Mouse (Mus musculus): ENCODE results near the gene Hist1h3g. TPM values are rescaled to one million over a fixed set of nuclear protein-coding genes. Genes with fewer than 3 reads are reported as not detected.

The Hist1h3g gene
- polyA plus RNA-seq, 1 experiment from 2014 or later, result 1.4 TPM

DNA sequence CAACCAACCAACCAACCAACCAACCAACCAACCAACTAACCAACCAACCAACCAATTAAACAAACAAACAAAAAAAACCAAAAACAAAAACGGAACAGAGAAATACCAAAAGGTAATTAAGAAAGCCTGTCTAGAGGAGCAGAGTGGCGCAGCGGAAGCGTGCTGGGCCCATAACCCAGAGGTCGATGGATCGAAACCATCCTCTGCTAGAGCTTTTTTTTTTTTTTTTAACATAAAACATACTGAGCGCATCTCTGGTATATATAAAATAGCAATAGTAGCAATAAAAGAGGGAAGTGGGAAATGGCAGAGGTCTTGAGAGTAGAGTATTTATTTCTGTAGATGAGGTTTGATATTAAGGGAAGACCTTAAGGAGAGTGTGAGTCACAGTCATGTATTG lies 35.3 kb upstream of the Hist1h3g start:
- no peak overlapping the region for H3K9ac ChIP-seq (replicated peaks; ENCODE audit: low read length)
- WGBS, result 5% methylated on average over 7 of the region's 7 CpGs
- H3K9me3 ChIP-seq (ENCODE audit: control insufficient read depth, low read length), result no peaks in the 10 kb centered on the region
- peaks cover 19% of the 10 kb centered on the region for H3K27me3 ChIP-seq (ENCODE audit: control insufficient read depth, insufficient read depth, low read length)
- DNase-seq (no peak), ATAC-seq (ENCODE audit: low FRiP score, low TSS enrichment) (no peak)
- no peaks in the 10 kb centered on the region for H3K4me1 ChIP-seq (ENCODE audit: control insufficient read depth, insufficient read depth, low read length)
- H3K36me3 ChIP-seq (ENCODE audit: control insufficient read depth, insufficient read depth, low read length), result no peaks in the 10 kb centered on the region
- no peak overlapping the region for H3K27ac ChIP-seq (replicated peaks; ENCODE audit: low read depth, low read length)
- H3K4me2 ChIP-seq (ENCODE audit: low read length), result no peak overlapping the region
- no peak overlapping the region for H3K4me3 ChIP-seq (replicated peaks; ENCODE audit: low read depth, low read length)

DNA sequence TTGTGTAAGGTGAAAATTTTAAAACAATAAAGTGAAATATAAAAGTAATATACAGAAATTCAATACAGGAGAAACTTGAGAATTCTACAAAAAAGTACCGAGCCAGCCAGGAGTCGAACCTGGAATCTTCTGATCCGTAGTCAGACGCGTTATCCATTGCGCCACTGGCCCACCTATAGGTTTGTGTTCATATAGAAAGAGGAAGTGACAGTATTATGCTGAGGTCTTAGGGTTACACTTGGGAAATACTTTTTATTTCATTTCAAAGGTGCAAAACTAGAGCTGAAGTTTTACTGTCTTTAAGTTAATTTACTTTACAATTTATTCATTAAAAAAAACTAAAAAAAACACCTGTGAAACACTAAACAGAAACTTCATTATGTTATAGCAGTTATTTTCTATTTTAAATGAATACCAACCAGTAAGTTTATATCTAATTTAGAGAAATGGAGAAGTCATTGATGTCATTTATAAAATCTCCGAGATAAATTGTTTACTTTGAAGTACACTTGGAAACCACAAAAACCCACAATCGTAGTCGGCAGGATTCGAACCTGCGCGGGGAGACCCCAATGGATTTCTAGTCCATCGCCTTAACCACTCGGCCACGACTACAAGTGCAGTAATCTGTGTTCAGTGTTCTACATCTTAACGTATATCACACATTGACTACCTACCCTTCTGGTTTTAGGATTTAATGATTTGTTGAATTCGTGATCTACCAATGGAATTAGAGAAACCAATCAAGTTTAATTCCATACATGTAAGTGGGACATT lies 34.6 kb upstream of the Hist1h3g start:
- H3K4me2 ChIP-seq (ENCODE audit: low read length), result no peak overlapping the region
- H3K4me1 ChIP-seq (ENCODE audit: control insufficient read depth, insufficient read depth, low read length), result 0 out of 2 replicates have a peak, but pooled peaks cover 2% of the 10 kb centered on the region
- H3K9me3 ChIP-seq (ENCODE audit: control insufficient read depth, low read length), result no peaks in the 10 kb centered on the region
- peak; percentile 78 for DNase-seq
- under 1% methylated on average over 17 of the region's 17 CpGs for WGBS
- ATAC-seq (ENCODE audit: low FRiP score, low TSS enrichment), result peak; percentile 55; the same call in 1 of the 2 replicates
- no peak overlapping the region for H3K4me3 ChIP-seq (replicated peaks; ENCODE audit: low read depth, low read length)
- H3K27ac ChIP-seq (replicated peaks; ENCODE audit: low read depth, low read length), result no peak overlapping the region
- H3K36me3 ChIP-seq (ENCODE audit: control insufficient read depth, insufficient read depth, low read length), result no peaks in the 10 kb centered on the region
- H3K9ac ChIP-seq (replicated peaks; ENCODE audit: low read length), result no peak overlapping the region
- H3K27me3 ChIP-seq (ENCODE audit: control insufficient read depth, insufficient read depth, low read length), result peaks cover 19% of the 10 kb centered on the region

DNA sequence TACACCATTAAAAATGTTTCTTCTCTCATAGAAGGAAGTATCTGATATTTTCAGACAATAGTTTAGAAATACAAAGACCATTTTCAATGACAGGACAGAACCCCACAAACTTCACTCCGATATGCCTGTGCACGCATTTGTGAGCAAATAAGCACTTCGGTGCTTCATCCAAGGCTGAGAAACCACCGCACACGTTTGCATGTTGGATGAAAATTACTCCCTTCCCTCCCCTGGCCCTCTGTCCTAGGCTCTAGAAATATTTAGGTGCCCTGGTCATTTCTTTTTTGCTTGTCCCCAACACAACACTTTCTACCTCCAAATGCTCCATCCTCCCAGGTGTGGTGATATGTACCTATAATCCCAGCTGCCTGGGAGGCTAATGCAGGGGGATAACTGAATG lies 33.7 kb upstream of the Hist1h3g start:
- ATAC-seq (ENCODE audit: low FRiP score, low TSS enrichment), result no peak
- Histone ChIP-seq H3K27me3 (ENCODE audit: control insufficient read depth, insufficient read depth, low read length) (peaks cover 19% of the 10 kb centered on the region), H3K36me3 (ENCODE audit: control insufficient read depth, insufficient read depth, low read length) (no peaks in the 10 kb centered on the region), H3K4me3 (replicated peaks; ENCODE audit: low read depth, low read length) (no peak overlapping the region), H3K4me2 (ENCODE audit: low read length) (no peak overlapping the region), H3K4me1 (ENCODE audit: control insufficient read depth, insufficient read depth, low read length) (0 out of 2 replicates have a peak, but pooled peaks cover 6% of the 10 kb centered on the region), H3K9me3 (ENCODE audit: control insufficient read depth, low read length) (no peaks in the 10 kb centered on the region), H3K27ac (replicated peaks; ENCODE audit: low read depth, low read length) (no peak overlapping the region), H3K9ac (replicated peaks; ENCODE audit: low read length) (no peak overlapping the region)
- no peak for DNase-seq
- 17% methylated on average over 5 of the region's 5 CpGs for WGBS

DNA sequence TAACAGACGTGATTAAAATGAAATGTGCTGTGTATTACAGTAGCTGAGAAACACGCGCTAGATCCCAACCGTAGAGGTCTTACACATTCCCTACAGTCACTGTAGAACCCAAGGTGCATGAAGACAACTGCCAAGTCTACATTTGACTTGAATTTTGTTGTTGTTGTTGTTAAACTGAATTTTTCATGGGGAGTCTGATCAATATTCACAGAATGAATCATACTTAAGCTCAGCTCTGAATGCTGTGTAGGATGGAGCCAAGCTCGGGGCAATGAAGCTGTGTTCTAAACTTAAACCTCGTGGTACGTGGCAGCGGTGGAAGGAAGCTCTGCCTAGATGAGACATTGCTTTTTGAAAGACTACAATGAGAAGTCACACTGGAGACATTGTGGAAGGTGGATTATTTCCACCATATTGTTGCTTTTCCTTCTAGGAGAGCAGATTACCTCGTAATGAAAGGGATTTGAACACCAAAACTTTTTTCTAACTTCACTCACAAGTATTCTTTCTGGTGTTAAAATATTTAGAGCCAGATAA lies 33.1 kb upstream of the Hist1h3g start:
- Histone ChIP-seq H3K4me3 (replicated peaks; ENCODE audit: low read depth, low read length) (no peak overlapping the region), H3K4me2 (ENCODE audit: low read length) (no peak overlapping the region), H3K9ac (replicated peaks; ENCODE audit: low read length) (no peak overlapping the region), H3K27ac (replicated peaks; ENCODE audit: low read depth, low read length) (no peak overlapping the region), H3K9me3 (ENCODE audit: control insufficient read depth, low read length) (no peaks in the 10 kb centered on the region), H3K27me3 (ENCODE audit: control insufficient read depth, insufficient read depth, low read length) (peaks cover 19% of the 10 kb centered on the region), H3K4me1 (ENCODE audit: control insufficient read depth, insufficient read depth, low read length) (0 out of 2 replicates have a peak, but pooled peaks cover 6% of the 10 kb centered on the region), H3K36me3 (ENCODE audit: control insufficient read depth, insufficient read depth, low read length) (no peaks in the 10 kb centered on the region)
- WGBS, result 31% methylated on average over 9 of the region's 9 CpGs
- DNase-seq (no peak), ATAC-seq (ENCODE audit: low FRiP score, low TSS enrichment) (no peak)

DNA sequence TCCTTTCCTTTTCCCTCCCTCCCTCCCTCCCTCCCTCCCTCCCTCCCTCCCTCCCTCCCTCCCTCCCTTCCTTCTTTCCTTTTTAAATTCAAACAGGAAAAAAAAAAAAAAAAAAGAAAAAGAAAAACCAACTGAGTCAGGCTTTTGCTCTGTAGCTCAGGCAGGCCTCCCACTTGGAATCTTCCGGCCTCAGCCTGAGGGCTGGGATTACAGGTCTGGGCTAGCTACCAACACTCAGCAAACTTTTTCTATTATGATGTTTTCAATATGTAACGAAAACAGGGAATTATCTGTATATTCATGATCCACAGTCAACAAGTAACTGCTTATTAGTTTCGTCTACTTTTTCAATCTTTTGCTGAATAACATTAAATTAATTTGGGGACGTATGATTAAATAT lies 32.3 kb upstream of the Hist1h3g start:
- ATAC-seq (ENCODE audit: low FRiP score, low TSS enrichment), result no peak
- DNase-seq, result no peak
- no peak overlapping the region for H3K9ac ChIP-seq (replicated peaks; ENCODE audit: low read length)
- no peak overlapping the region for H3K4me2 ChIP-seq (ENCODE audit: low read length)
- no peaks in the 10 kb centered on the region for H3K9me3 ChIP-seq (ENCODE audit: control insufficient read depth, low read length)
- H3K27ac ChIP-seq (replicated peaks; ENCODE audit: low read depth, low read length), result no peak overlapping the region
- WGBS, result 36% methylated on average over 4 of the region's 4 CpGs
- 0 out of 2 replicates have a peak, but pooled peaks cover 6% of the 10 kb centered on the region for H3K4me1 ChIP-seq (ENCODE audit: control insufficient read depth, insufficient read depth, low read length)
- H3K36me3 ChIP-seq (ENCODE audit: control insufficient read depth, insufficient read depth, low read length), result no peaks in the 10 kb centered on the region
- peaks cover 16% of the 10 kb centered on the region for H3K27me3 ChIP-seq (ENCODE audit: control insufficient read depth, insufficient read depth, low read length)
- H3K4me3 ChIP-seq (replicated peaks; ENCODE audit: low read depth, low read length), result no peak overlapping the region

DNA sequence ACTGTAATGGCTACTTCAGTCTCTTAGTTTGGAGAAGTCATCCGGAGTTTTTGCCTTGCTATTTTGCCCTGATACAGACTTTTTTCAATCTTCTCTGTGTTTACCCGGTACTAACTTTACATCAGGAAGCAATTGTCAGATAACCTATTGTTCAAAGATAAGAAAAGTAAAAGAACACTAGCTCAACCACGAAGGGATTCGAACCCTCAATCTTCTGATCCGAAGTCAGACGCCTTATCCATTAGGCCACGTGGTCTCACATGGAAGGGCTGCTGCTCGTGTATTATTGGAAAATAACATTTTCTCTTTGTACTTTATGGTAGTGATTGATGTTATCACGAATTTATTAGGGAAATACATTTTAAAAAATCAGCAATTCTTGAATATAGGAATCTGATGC lies 31.4 kb upstream of the Hist1h3g start:
- Histone ChIP-seq H3K4me2 (ENCODE audit: low read length) (0 out of 2 replicates have a peak overlapping the region, but pooled peaks have one; percentile 9), H3K4me1 (ENCODE audit: control insufficient read depth, insufficient read depth, low read length) (0 out of 2 replicates have a peak, but pooled peaks cover 6% of the 10 kb centered on the region), H3K36me3 (ENCODE audit: control insufficient read depth, insufficient read depth, low read length) (no peaks in the 10 kb centered on the region), H3K27ac (replicated peaks; ENCODE audit: low read depth, low read length) (no peak overlapping the region), H3K4me3 (replicated peaks; ENCODE audit: low read depth, low read length) (no peak overlapping the region), H3K9ac (replicated peaks; ENCODE audit: low read length) (no peak overlapping the region), H3K27me3 (ENCODE audit: control insufficient read depth, insufficient read depth, low read length) (peaks cover 8% of the 10 kb centered on the region; the same call in 1 of the 2 replicates), H3K9me3 (ENCODE audit: control insufficient read depth, low read length) (no peaks in the 10 kb centered on the region)
- WGBS, result 2% methylated on average over 9 of the region's 9 CpGs
- ATAC-seq (ENCODE audit: low FRiP score, low TSS enrichment), result no peak
- DNase-seq, result peak; percentile 82

DNA sequence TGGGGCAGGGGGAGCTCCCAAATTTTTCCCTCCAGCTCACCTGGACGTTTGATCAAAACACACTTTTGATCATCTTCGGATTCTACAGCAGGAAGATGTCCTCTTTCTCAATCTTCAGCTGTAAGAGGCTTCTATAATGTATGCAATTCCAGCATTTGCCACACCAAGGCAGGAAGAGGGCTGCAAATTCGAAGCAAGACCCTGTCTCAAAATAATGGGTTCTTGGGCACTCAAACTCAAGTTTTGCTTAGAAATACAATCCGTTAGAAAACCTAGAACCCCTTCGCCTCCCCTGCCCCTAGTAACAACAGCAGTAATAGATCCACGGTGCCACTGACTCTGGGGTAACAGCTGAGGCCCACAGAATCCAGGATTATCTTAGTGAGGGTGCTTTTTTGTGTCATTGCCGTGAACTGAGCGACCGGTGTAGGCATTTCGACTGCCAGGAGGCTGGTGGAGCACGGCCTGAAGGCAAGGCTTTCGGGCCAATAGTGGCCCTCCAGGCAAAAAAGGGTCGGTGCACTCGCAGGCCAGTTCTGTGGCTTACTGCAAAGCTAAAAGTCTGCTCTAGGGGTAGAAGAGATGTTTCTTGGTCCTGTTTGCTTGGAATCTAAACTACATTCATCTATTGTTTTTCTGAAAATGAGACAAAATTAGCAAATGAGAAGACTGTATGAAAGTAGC lies 29.4 kb upstream of the Hist1h3g start:
- no peak for DNase-seq

DNA sequence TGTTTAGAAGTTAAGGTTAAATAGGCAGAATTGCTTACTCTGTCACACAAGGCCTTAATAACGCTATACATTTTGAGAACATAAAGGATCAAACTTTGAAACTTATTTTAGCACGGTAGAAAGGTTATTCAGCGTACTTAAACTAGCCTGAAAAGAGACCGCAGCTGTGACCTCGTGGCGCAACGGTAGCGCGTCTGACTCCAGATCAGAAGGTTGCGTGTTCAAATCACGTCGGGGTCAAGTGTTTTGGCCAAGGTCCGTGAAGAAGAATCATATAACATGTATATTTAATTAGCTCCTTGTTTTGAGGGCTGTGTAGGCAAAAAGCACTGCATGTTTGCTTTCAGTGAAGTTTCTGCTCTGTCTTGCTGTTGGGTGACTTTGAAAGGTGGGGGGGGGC lies 28.9 kb upstream of the Hist1h3g start:
- H3K9ac ChIP-seq (replicated peaks; ENCODE audit: low read length), result no peak overlapping the region
- H3K36me3 ChIP-seq (ENCODE audit: control insufficient read depth, insufficient read depth, low read length), result no peaks in the 10 kb centered on the region
- H3K4me1 ChIP-seq (ENCODE audit: control insufficient read depth, insufficient read depth, low read length), result 0 out of 2 replicates have a peak, but pooled peaks cover 6% of the 10 kb centered on the region
- H3K4me3 ChIP-seq (replicated peaks; ENCODE audit: low read depth, low read length), result peak overlapping the region; percentile 5; the same call in 1 of the 2 replicates
- DNase-seq (peak; percentile 69), ATAC-seq (ENCODE audit: low FRiP score, low TSS enrichment) (no peak)
- H3K27ac ChIP-seq (replicated peaks; ENCODE audit: low read depth, low read length), result no peak overlapping the region
- peak overlapping the region; percentile 35 for H3K4me2 ChIP-seq (ENCODE audit: low read length)
- 5% methylated on average over 13 of the region's 13 CpGs for WGBS
- no peaks in the 10 kb centered on the region; the same call in 1 of the 2 replicates for H3K27me3 ChIP-seq (ENCODE audit: control insufficient read depth, insufficient read depth, low read length)
- H3K9me3 ChIP-seq (ENCODE audit: control insufficient read depth, low read length), result no peaks in the 10 kb centered on the region

More for the DNA sequence above, 29.4 kb upstream of the Hist1h3g start:
- Histone ChIP-seq H3K36me3 (ENCODE audit: control insufficient read depth, insufficient read depth, low read length) (no peaks in the 10 kb centered on the region), H3K4me3 (replicated peaks; ENCODE audit: low read depth, low read length) (peak overlapping the region; percentile 5; the same call in 1 of the 2 replicates), H3K9me3 (ENCODE audit: control insufficient read depth, low read length) (no peaks in the 10 kb centered on the region), H3K27ac (replicated peaks; ENCODE audit: low read depth, low read length) (no peak overlapping the region), H3K4me2 (ENCODE audit: low read length) (peak overlapping the region; percentile 35), H3K27me3 (ENCODE audit: control insufficient read depth, insufficient read depth, low read length) (no peaks in the 10 kb centered on the region; the same call in 1 of the 2 replicates), H3K4me1 (ENCODE audit: control insufficient read depth, insufficient read depth, low read length) (0 out of 2 replicates have a peak, but pooled peaks cover 6% of the 10 kb centered on the region), H3K9ac (replicated peaks; ENCODE audit: low read length) (no peak overlapping the region)
- ATAC-seq (ENCODE audit: low FRiP score, low TSS enrichment), result no peak
- 5% methylated on average over 14 of the region's 14 CpGs for WGBS

Data from midbrain, embryonic 14.5 days (tissue).